Mouse (Mus musculus) monocyte, adult 2 months (primary cell): ENCODE results near the gene Hpse2.
"Not testable (repeated sequence)": the region's sequence is repeated elsewhere in the genome, so short reads cannot be mapped to it uniquely, and the experiment has no call there.

Experiments used
- DNase-seq, 2 experiments: peaks; one replicate each; pipeline ENCODE4 v3.0.0; 2022; ENCODE audit warnings: low spot score in 2 of 2, low read depth in 1 of 2

Hpse2 gene

GRCm38 (mm10) chr19:43388017-43388904, at the start of gene Hpse2:
Gene Hpse2 (minus strand): TSS chr19:43388355.
- no peak for DNase-seq

GRCm38 (mm10) chr19:43427446-43428224, 39.5 kb upstream of the Hpse2 start:
- no peak for DNase-seq

- no peak for DNase-seq
Measured at GRCm38 (mm10) chr19:43424082-43424481, 35.9 kb upstream of the Hpse2 start.

GRCm38 (mm10) chr19:43420506-43420905, 32.4 kb upstream of the Hpse2 start:
- DNase-seq, result no peak

GRCm38 (mm10) chr19:43415565-43415964, 27.4 kb upstream of the Hpse2 start:
- no peak for DNase-seq

- DNase-seq, result no peak
Measured at GRCm38 (mm10) chr19:43407181-43407580, 19.0 kb upstream of the Hpse2 start.

- DNase-seq, result no peak
Measured at GRCm38 (mm10) chr19:43396327-43396726, 8.2 kb upstream of the Hpse2 start.

GRCm38 (mm10) chr19:43387071-43387770, 934 bp downstream of the Hpse2 start:
- DNase-seq, result no peak

GRCm38 (mm10) chr19:43386041-43386952, 1.9 kb downstream of the Hpse2 start:
- no peak for DNase-seq

- DNase-seq, result no peak
Measured at GRCm38 (mm10) chr19:43385451-43385850, 2.7 kb downstream of the Hpse2 start.

GRCm38 (mm10) chr19:43384978-43385431, 3.1 kb downstream of the Hpse2 start:
- no peak for DNase-seq

GRCm38 (mm10) chr19:43384346-43384977, 3.7 kb downstream of the Hpse2 start:
- no peak for DNase-seq

- no peak for DNase-seq
Measured at GRCm38 (mm10) chr19:43358830-43359229, 29.3 kb downstream of the Hpse2 start.

GRCm38 (mm10) chr19:43311125-43311524, 77.0 kb downstream of the Hpse2 start:
- no peak for DNase-seq

- DNase-seq, result no peak
Measured at GRCm38 (mm10) chr19:43306756-43307155, 81.4 kb downstream of the Hpse2 start.

- DNase-seq, result not testable (repeated sequence)
Measured at GRCm38 (mm10) chr19:43281336-43281735, 106.8 kb downstream of the Hpse2 start.

- no peak for DNase-seq
Measured at GRCm38 (mm10) chr19:43243993-43244392, 144.2 kb downstream of the Hpse2 start.

- no peak for DNase-seq
Measured at GRCm38 (mm10) chr19:43231711-43232110, 156.4 kb downstream of the Hpse2 start.

- no peak for DNase-seq
Measured at GRCm38 (mm10) chr19:43193562-43193961, 194.6 kb downstream of the Hpse2 start.

- no peak for DNase-seq
Measured at GRCm38 (mm10) chr19:43175437-43175965, 212.7 kb downstream of the Hpse2 start.
